Mouse (Mus musculus): ENCODE results near the gene Serpinb1c. TPM values are rescaled to one million over a fixed set of nuclear protein-coding genes. Genes with fewer than 3 reads are reported as not detected.

The Serpinb1c gene
- total RNA-seq, 2 experiments from 2014 or later = 1.8 to 2.2 TPM

Other genes starting within 250 kb of the Serpinb1c start
- gene Mylk4, start 114.3 kb downstream of the Serpinb1c start, total RNA-seq (2021) = 1,000 to 10,000 TPM; 1,458 to 1,785 TPM
- gene Wrnip1, start 96.2 kb downstream of the Serpinb1c start, total RNA-seq (2021) = 1 to 10 TPM; 5.9 to 7.4 TPM
- gene D930007J09Rik, start 95.4 kb downstream of the Serpinb1c start, total RNA-seq (2021) = not detected
- 1 to 10 TPM; 2.6 to 6.0 TPM for gene Serpinb1a, start 47.0 kb downstream of the Serpinb1c start, total RNA-seq (2021)
- 1 to 10 TPM; 2.8 to 3.5 TPM for gene Serpinb6b, start 67.0 kb upstream of the Serpinb1c start, total RNA-seq (2021)
- 1 to 10 TPM; 1.5 to 1.7 TPM for gene Serpinb9, start 105.0 kb upstream of the Serpinb1c start, total RNA-seq (2021)
- gene Serpinb9b, start 129.2 kb upstream of the Serpinb1c start, total RNA-seq (2021) = not detected
- not detected for gene Serpinb1b, start 180.4 kb upstream of the Serpinb1c start, total RNA-seq (2021)

Measured in gastrocnemius, postnatal 36 days (tissue).